Mouse (Mus musculus) neural tube, embryonic 15.5 days (tissue): ENCODE data around the gene C1qtnf9. TPM values are rescaled to one million over a fixed set of nuclear protein-coding genes. Genes with fewer than 3 reads are reported as not detected.

Experiments
- ATAC-seq: fragments of 200-750 bp; cut with Nextera tagmentation; 2 replicates; pipeline ENCODE4 v1.8.0; 2017; ENCODE audit warnings: mild to moderate bottlenecking, moderate TSS enrichment, moderate library complexity; ENCODE audit not compliant: low FRiP score
- H3K27ac ChIP-seq: fragments of 300-500 bp; sonication (generic); replicated peaks from 2 replicates; pipeline ENCODE4 v1.5.1; 2015; ENCODE audit warnings: mild to moderate bottlenecking, inconsistent platforms
- H3K27me3 ChIP-seq: fragments of 300-500 bp; sonication (generic); replicated peaks from 2 replicates; pipeline ENCODE4 v1.6.1; 2015; ENCODE audit warnings: inconsistent platforms
- H3K36me3 ChIP-seq: fragments of 300-500 bp; sonication (generic); 2 replicates; pipeline ENCODE4 v1.6.1; 2015; ENCODE audit warnings: inconsistent platforms
- H3K4me1 ChIP-seq: fragments of 300-500 bp; sonication (generic); 2 replicates; pipeline ENCODE4 v1.6.1; 2015; ENCODE audit warnings: inconsistent platforms
- H3K4me2 ChIP-seq: fragments of 300-500 bp; sonication (generic); 2 replicates; pipeline ENCODE4 v1.6.1; 2015; ENCODE audit warnings: inconsistent platforms, mild to moderate bottlenecking, moderate library complexity
- H3K4me3 ChIP-seq: fragments of 300-500 bp; sonication (generic); replicated peaks from 2 replicates; pipeline ENCODE4 v1.5.1; 2015; ENCODE audit warnings: mild to moderate bottlenecking, inconsistent platforms
- H3K9ac ChIP-seq: fragments of 300-500 bp; sonication (generic); replicated peaks from 2 replicates; pipeline ENCODE4 v1.6.1; 2015; ENCODE audit warnings: mild to moderate bottlenecking, inconsistent platforms
- H3K9me3 ChIP-seq: fragments of 300-500 bp; sonication (generic); replicated peaks from 2 replicates; pipeline ENCODE4 v1.6.1; 2016; ENCODE audit warnings: inconsistent platforms
- WGBS: fragments of 180-500 bp; shearing (Covaris S2); methylation state at CpG from one replicate; pipeline ENCODE4 v1.1.7; 2015; ENCODE audit warnings: mixed read lengths; 5-methylcytosine and 5-hydroxymethylcytosine counted together
- polyA plus RNA-seq: library from polyadenylated mRNA; unstranded; fragments of >200 nt; fragmentation: Nextera tagmentation; extraction: Ambion mirVana; gene quantifications from 2 replicates; pipeline ENCODE4 v1.2.1, GENCODE M21; 2015

The C1qtnf9 gene
- polyA plus RNA-seq, 1 experiment from 2014 or later: 0.49 TPM

DNA sequence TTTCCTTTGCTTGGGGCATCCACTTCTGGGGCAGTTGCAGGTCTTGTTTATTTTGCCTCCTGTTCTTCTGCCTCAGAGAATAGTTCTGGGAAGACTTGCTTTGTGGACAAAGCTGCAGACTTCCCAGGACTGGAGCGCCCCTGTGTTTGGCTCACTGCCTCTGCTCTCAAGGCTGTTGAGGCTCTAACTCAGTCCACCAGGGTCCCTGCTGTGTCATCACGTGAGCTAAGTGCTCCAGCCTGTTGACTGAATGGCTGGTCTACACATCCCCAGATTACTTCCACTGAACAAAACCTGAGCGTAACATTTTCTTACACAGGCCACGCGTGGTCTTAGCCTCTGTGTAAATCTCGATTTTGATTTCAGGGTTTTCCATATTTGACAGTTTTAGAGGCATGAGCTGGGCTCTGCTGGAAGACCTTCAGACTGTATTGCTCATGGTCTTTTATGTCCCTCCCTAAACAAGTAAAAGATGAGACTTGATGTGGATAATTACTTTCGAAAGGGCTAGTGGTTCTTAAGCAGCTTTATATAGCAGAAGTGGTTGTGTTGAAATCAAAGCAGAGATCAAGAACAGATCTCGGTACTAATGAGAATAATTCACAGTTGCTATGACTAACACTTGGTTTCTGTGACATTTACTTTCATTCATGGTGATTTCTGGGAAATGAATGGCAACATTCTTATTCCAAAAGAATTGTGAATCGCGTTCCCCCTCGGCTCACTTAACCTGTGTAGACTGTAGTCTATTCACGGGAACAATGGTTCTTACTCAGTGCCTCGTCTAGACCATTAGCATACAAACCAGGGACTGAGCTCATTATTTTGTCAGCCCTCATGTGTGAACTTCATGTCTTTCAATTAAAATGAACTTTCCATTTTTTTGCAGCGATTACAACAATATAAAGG, 14.8 kb upstream of the C1qtnf9 start:
- Histone ChIP-seq H3K27me3 (no peaks in the 10 kb centered on the region), H3K4me2 (no peak overlapping the region), H3K4me1 (no peaks in the 10 kb centered on the region), H3K36me3 (peaks cover 13% of the 10 kb centered on the region; the same call in 1 of the 2 replicates), H3K9me3 (no peaks in the 10 kb centered on the region), H3K4me3 (no peak overlapping the region), H3K9ac (no peak overlapping the region), H3K27ac (no peak overlapping the region)
- WGBS: 50% methylated on average over 14 of the region's 14 CpGs
- ATAC-seq: no peak

DNA sequence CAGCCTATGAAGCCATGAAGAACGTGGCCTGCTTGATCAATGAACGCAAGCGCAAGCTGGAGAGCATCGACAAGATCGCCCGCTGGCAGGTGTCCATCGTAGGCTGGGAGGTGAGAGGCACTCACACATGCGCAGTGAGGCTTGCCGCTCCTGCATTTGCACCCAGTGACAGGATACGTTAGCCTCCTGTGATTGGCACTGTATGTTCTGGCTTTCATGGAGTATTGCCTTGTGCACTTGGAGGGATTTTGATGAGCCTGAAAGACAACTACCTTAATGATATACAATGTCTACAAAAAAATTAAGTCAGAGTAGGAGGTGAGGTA, 14.2 kb upstream of the C1qtnf9 start:
- no peak for ATAC-seq
- no peak overlapping the region for H3K4me3 ChIP-seq
- 80% methylated on average over 10 of the region's 10 CpGs for WGBS

GRCm38 (mm10) chr14:60754656-60755055, 13.3 kb upstream of the C1qtnf9 start:
- ATAC-seq: no peak
- H3K4me2 ChIP-seq: no peak overlapping the region
- no peak overlapping the region for H3K9ac ChIP-seq
- H3K27me3 ChIP-seq: no peaks in the 10 kb centered on the region
- H3K36me3 ChIP-seq: 0 out of 2 replicates have a peak, but pooled peaks cover 8% of the 10 kb centered on the region
- no peaks in the 10 kb centered on the region for H3K9me3 ChIP-seq
- no peaks in the 10 kb centered on the region for H3K4me1 ChIP-seq
- WGBS: 97% methylated on average over 5 of the region's 5 CpGs
- no peak overlapping the region for H3K27ac ChIP-seq
- no peak overlapping the region for H3K4me3 ChIP-seq

More for the DNA sequence above, 14.2 kb upstream of the C1qtnf9 start:
- H3K4me2 ChIP-seq: no peak overlapping the region
- peaks cover 12% of the 10 kb centered on the region; the same call in 1 of the 2 replicates for H3K36me3 ChIP-seq
- no peak overlapping the region for H3K9ac ChIP-seq
- H3K4me1 ChIP-seq: no peaks in the 10 kb centered on the region
- no peaks in the 10 kb centered on the region for H3K9me3 ChIP-seq
- H3K27me3 ChIP-seq: no peaks in the 10 kb centered on the region
- H3K27ac ChIP-seq: no peak overlapping the region

- H3K9ac ChIP-seq: no peak overlapping the region
- H3K4me2 ChIP-seq: no peak overlapping the region
- H3K4me3 ChIP-seq: no peak overlapping the region
- no peaks in the 10 kb centered on the region for H3K9me3 ChIP-seq
- no peak overlapping the region for H3K27ac ChIP-seq
- no peaks in the 10 kb centered on the region for H3K4me1 ChIP-seq
- ATAC-seq: no peak
- H3K36me3 ChIP-seq: 0 out of 2 replicates have a peak, but pooled peaks cover 5% of the 10 kb centered on the region
- WGBS: 94% methylated on average over 15 of the region's 15 CpGs
- H3K27me3 ChIP-seq: no peaks in the 10 kb centered on the region
Observed at GRCm38 (mm10) chr14:60756271-60756670, 11.7 kb upstream of the C1qtnf9 start.

- Histone ChIP-seq H3K36me3 (0 out of 2 replicates have a peak, but pooled peaks cover 7% of the 10 kb centered on the region), H3K4me3 (no peak overlapping the region), H3K27me3 (no peaks in the 10 kb centered on the region), H3K9ac (no peak overlapping the region), H3K4me1 (no peaks in the 10 kb centered on the region), H3K4me2 (no peak overlapping the region), H3K9me3 (no peaks in the 10 kb centered on the region), H3K27ac (no peak overlapping the region)
- WGBS: 97% methylated on average over 8 of the region's 8 CpGs
- no peak for ATAC-seq
Observed at GRCm38 (mm10) chr14:60757265-60757664, 10.7 kb upstream of the C1qtnf9 start.

DNA sequence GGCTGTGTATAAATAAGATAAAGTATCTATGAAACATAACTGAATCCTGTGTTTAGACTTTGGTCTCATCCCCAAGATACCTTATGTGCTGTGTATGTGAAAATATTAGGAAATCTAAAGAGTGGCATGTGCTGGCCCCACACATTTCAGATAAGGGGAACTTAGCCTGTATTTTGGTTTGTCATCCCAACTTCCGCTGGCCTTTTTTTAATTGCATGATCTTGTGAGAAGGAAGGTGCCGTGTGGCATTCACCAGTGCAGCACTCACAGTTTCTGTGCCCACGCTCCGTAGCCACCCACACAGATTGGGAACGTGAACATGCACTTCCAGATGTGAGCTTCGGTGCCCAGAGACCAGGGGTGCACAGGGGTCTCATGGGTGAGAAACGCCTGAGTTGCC, 10.2 kb upstream of the C1qtnf9 start:
- H3K27me3 ChIP-seq: no peaks in the 10 kb centered on the region
- H3K9me3 ChIP-seq: no peaks in the 10 kb centered on the region
- WGBS: 98% methylated on average over 7 of the region's 7 CpGs
- H3K4me3 ChIP-seq: no peak overlapping the region
- no peaks in the 10 kb centered on the region for H3K4me1 ChIP-seq
- no peak overlapping the region for H3K4me2 ChIP-seq
- 0 out of 2 replicates have a peak, but pooled peaks cover 7% of the 10 kb centered on the region for H3K36me3 ChIP-seq
- no peak overlapping the region for H3K9ac ChIP-seq
- ATAC-seq: no peak
- no peak overlapping the region for H3K27ac ChIP-seq

DNA sequence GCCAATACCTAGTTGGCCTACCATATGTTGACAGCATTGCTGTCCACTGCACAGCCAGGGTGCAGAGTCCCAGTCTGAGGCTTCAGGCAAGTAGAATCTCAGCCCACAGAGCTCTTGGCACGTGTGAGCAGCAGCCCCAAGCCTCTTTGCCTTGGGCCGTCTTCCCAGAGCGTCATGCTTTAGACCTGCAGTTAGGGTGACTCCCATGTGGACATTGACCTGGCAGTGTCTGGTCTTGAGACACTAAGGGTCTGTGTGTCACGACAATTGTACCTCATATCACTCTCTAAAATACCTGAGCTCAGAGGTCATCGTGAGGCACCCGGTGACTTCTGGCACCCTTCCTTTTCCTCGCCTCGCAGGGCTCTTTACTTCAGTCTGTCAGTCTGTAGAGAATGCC, 8.8 kb upstream of the C1qtnf9 start:
- H3K4me2 ChIP-seq: no peak overlapping the region
- WGBS: 94% methylated on average over 8 of the region's 8 CpGs
- no peak overlapping the region for H3K9ac ChIP-seq
- H3K27ac ChIP-seq: no peak overlapping the region
- no peaks in the 10 kb centered on the region for H3K27me3 ChIP-seq
- 0 out of 2 replicates have a peak, but pooled peaks cover 7% of the 10 kb centered on the region for H3K36me3 ChIP-seq
- H3K4me1 ChIP-seq: peaks cover 3% of the 10 kb centered on the region; the same call in 1 of the 2 replicates
- H3K9me3 ChIP-seq: no peaks in the 10 kb centered on the region
- no peak for ATAC-seq
- H3K4me3 ChIP-seq: no peak overlapping the region

GRCm38 (mm10) chr14:60761801-60762200, 6.1 kb upstream of the C1qtnf9 start:
- WGBS: 67% methylated on average over 10 of the region's 10 CpGs
- H3K4me2 ChIP-seq: no peak overlapping the region

DNA sequence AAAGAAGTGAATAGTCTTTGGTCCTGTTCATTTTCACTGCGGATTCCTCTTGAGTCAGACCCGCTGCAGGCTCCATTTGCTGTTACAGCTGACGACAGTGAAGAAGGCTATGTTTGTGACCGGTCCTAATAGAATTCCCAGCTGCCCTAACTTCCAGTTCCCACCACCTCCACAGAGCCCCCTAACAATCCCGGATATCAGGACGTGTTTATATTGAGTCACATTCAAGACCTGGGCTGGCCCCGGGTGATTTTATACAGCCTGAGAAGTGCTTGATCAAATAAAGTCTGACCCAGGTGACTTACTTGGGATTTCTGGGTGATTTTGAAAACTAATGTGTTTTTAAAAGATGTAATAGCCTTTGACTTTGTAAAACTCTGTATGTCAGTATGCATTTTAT, 5.2 kb upstream of the C1qtnf9 start:
- Histone ChIP-seq H3K9me3 (no peaks in the 10 kb centered on the region), H3K27me3 (no peaks in the 10 kb centered on the region), H3K4me1 (peaks cover 6% of the 10 kb centered on the region; the same call in 1 of the 2 replicates), H3K4me2 (no peak overlapping the region), H3K4me3 (no peak overlapping the region), H3K27ac (no peak overlapping the region), H3K36me3 (0 out of 2 replicates have a peak, but pooled peaks cover 3% of the 10 kb centered on the region), H3K9ac (no peak overlapping the region)
- no peak for ATAC-seq
- 83% methylated on average over 7 of the region's 7 CpGs for WGBS

More at GRCm38 (mm10) chr14:60761801-60762200, 6.1 kb upstream of the C1qtnf9 start:
- H3K4me1 ChIP-seq: peaks cover 6% of the 10 kb centered on the region; the same call in 1 of the 2 replicates
- H3K27me3 ChIP-seq: no peaks in the 10 kb centered on the region
- H3K4me3 ChIP-seq: no peak overlapping the region
- ATAC-seq: no peak
- no peak overlapping the region for H3K9ac ChIP-seq
- H3K9me3 ChIP-seq: no peaks in the 10 kb centered on the region
- no peak overlapping the region for H3K27ac ChIP-seq
- H3K36me3 ChIP-seq: 0 out of 2 replicates have a peak, but pooled peaks cover 7% of the 10 kb centered on the region

GRCm38 (mm10) chr14:60763746-60764145, 4.2 kb upstream of the C1qtnf9 start:
- WGBS: 72% methylated on average over 5 of the region's 5 CpGs
- H3K4me2 ChIP-seq: no peak overlapping the region
- no peak overlapping the region for H3K4me3 ChIP-seq
- H3K27ac ChIP-seq: no peak overlapping the region
- no peaks in the 10 kb centered on the region for H3K27me3 ChIP-seq
- H3K9me3 ChIP-seq: no peaks in the 10 kb centered on the region
- ATAC-seq: no peak
- H3K4me1 ChIP-seq: peaks cover 6% of the 10 kb centered on the region; the same call in 1 of the 2 replicates
- H3K9ac ChIP-seq: no peak overlapping the region
- H3K36me3 ChIP-seq: 0 out of 2 replicates have a peak, but pooled peaks cover 3% of the 10 kb centered on the region

GRCm38 (mm10) chr14:60764526-60764925, 3.4 kb upstream of the C1qtnf9 start:
- Histone ChIP-seq H3K27ac (no peak overlapping the region), H3K4me1 (peaks cover 6% of the 10 kb centered on the region; the same call in 1 of the 2 replicates), H3K4me3 (no peak overlapping the region), H3K4me2 (no peak overlapping the region), H3K36me3 (0 out of 2 replicates have a peak, but pooled peaks cover 3% of the 10 kb centered on the region), H3K27me3 (no peaks in the 10 kb centered on the region), H3K9me3 (no peaks in the 10 kb centered on the region), H3K9ac (no peak overlapping the region)
- no peak for ATAC-seq
- WGBS: 88% methylated on average over 4 of the region's 4 CpGs

DNA sequence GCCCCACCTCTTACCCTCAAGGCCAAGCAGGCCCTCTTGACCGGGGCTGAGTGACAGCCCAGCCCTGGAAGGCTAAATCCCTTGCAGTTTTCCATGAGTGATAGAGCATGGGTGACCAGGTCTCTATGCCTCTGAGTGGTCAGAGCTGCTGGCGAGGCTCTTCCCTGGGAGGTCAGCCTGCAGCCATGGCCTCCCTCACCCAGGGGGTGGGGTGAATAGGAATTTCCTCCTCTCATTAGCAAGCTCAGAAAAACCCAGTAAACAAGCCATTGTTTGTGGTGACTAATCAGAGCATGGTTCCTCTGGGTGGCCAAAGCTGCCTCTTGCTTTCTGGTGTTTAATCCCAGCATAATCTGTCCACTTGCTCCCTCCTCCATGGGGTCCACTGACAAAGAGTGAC, 2.9 kb upstream of the C1qtnf9 start:
- 85% methylated on average over 2 of the region's 2 CpGs for WGBS
- Histone ChIP-seq H3K9ac (no peak overlapping the region), H3K4me2 (no peak overlapping the region), H3K27ac (no peak overlapping the region), H3K4me1 (peaks cover 6% of the 10 kb centered on the region; the same call in 1 of the 2 replicates), H3K4me3 (no peak overlapping the region), H3K9me3 (no peaks in the 10 kb centered on the region), H3K27me3 (no peaks in the 10 kb centered on the region), H3K36me3 (0 out of 2 replicates have a peak, but pooled peaks cover 3% of the 10 kb centered on the region)
- ATAC-seq: no peak
